Mouse (Mus musculus): Measurements from ENCODE around the gene Rab24.

GRCm38 (mm10) chr13:55338131-55339054 lies 16.6 kb upstream of the Rab24 start:
- TF ChIP-seq CTCF (IDR thresholded peaks at IDR 0.05; ENCODE audit: low read depth) = no peak
- no peak for TF ChIP-seq EP300 (IDR thresholded peaks at IDR 0.05; ENCODE audit: low read depth)

Measured in liver, postnatal 0 days (tissue).